Mouse (Mus musculus) liver, adult 2 months (tissue): ENCODE measurements around the gene Mogs. TPM values are rescaled to one million over a fixed set of nuclear protein-coding genes. Genes with fewer than 3 reads are reported as not detected.
A peak's percentile ranks its signal among the peaks of the same experiment; 100 is the strongest.

Source experiments
- DNase-seq: peaks from one replicate; pipeline ENCODE4 v3.0.0-alpha.2; 2011; ENCODE audit warnings: low read depth, low spot score; ENCODE audit errors: extremely low read depth
- H3K27ac ChIP-seq: fragments of 200-500 bp; replicated peaks from 2 replicates; pipeline ENCODE4 v1.5.1; 2012; ENCODE audit warnings: low read depth, mild to moderate bottlenecking, control low read depth, inconsistent platforms, low read length; ENCODE audit not compliant: insufficient read depth
- H3K27me3 ChIP-seq: fragments of 200-500 bp; 2 replicates; pipeline ENCODE4 v1.6.1; 2012; ENCODE audit warnings: mild to moderate bottlenecking, moderate library complexity, low read length, inconsistent platforms; ENCODE audit not compliant: control insufficient read depth, insufficient read depth
- H3K36me3 ChIP-seq: fragments of 200-500 bp; 2 replicates; pipeline ENCODE4 v1.6.1; 2012; ENCODE audit warnings: low read length, inconsistent platforms; ENCODE audit not compliant: control insufficient read depth, insufficient read depth
- H3K4me1 ChIP-seq: fragments of 200-500 bp; 2 replicates; pipeline ENCODE4 v1.6.1; 2011; ENCODE audit warnings: low read length; ENCODE audit not compliant: control insufficient read depth, insufficient read depth
- H3K4me3 ChIP-seq: fragments of 200-500 bp; 2 replicates; pipeline ENCODE4 v1.5.1; 2011; ENCODE audit warnings: low read depth, mild to moderate bottlenecking, control low read depth, low read length, moderate library complexity; ENCODE audit not compliant: insufficient read depth
- H3K79me2 ChIP-seq: fragments of 200-500 bp; 2 replicates; pipeline ENCODE4 v1.6.1; 2012; ENCODE audit warnings: inconsistent platforms, mild to moderate bottlenecking, low read length, moderate library complexity; ENCODE audit not compliant: control insufficient read depth, insufficient read depth
- H3K9ac ChIP-seq: fragments of 200-500 bp; 2 replicates; pipeline ENCODE4 v1.6.1; 2012; ENCODE audit warnings: low read depth, mild to moderate bottlenecking, control low read depth, inconsistent platforms, low read length
- CTCF ChIP-seq: fragments of 200-500 bp; IDR thresholded peaks from 2 replicates; pipeline ENCODE4 v1.5.1; 2011; ENCODE audit warnings: low read depth, low read length, control low read depth
- POLR2A ChIP-seq: fragments of 200-500 bp; IDR thresholded peaks from 2 replicates; pipeline ENCODE4 v1.6.1; 2011; ENCODE audit warnings: low read length, control low read depth; ENCODE audit not compliant: insufficient read depth; ENCODE audit errors: extremely low read depth
- WGBS: fragments of 180-500 bp; shearing (Covaris S2); methylation state at CpG from one replicate; pipeline ENCODE4 v1.1.7; 2018; 5-methylcytosine and 5-hydroxymethylcytosine counted together
- polyA plus RNA-seq: library from polyadenylated mRNA; depleted of rRNA; stranded (reverse); fragments of >200 nt; gene quantifications from 2 replicates; pipeline ENCODE4 v1.2.3, GENCODE M21; 2012
- total RNA-seq: library from RNA; depleted of rRNA; stranded (reverse); fragments of >200 nt; gene quantifications from 2 replicates; pipeline ENCODE4 v1.2.3, GENCODE M21; 2014

Gene Mogs
- total and polyA plus RNA-seq, 2 experiments: 28.2 to 66.1 TPM

DNA sequence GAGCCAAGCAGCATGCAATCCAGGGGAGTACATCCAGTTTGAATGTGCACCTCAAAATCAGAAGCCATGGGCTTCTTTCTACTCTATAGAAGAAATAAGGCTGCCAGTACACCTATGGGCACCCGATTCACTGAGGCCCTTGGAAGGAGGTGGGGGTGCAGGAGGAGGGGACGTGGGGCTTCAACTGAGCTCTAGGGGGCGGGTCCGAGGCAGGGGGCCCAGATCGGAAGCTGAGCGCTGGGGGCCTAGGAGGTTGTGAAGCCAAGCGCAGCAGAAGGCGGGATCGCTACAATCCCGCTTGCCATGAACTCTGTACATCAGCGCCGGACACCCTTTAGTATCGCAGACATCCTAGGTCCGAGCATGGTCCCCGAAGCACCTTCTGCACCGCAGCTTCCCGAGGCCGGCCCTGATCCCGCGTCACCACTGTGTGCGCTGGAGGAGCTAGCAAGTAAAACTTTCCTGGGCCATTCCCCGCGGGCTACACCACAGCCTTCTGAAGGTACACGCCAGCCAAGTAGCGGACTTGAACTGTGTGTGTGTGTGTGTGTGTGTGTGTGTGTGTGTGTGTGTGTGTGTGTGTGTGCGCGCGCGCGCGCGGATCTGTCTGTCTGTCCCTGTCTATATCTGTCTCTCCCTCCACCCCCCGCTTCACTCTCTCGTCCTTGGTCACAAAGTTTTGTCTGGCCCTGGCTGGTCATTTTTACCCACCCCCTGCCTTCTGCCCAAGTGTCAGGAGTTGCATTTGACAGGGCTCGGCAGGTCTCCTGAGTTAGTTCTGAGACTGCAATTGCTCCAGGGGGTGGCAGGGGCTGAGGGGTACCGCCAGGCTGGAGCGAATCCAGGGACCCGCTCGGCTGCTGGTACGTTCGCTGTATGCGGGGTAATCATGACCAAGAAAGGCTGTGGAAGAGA lies 28.9 kb upstream of the Mogs start, which contains the start of gene Lbx2:
TSS of gene Lbx2 (plus strand) at position 247 of the 915 bp plus-strand sequence.
- Histone ChIP-seq H3K36me3 (peaks cover 2% of the 10 kb centered on the region; the same call in 1 of the 2 replicates), H3K4me3 (peak within 1 kb of the TSS; percentile 66), H3K9ac (peak within 1 kb of the TSS; percentile 62), H3K79me2 (no peaks in the 10 kb centered on the region), H3K27me3 (peaks cover 5% of the 10 kb centered on the region), H3K27ac (peak within 1 kb of the TSS; percentile 40), H3K4me1 (no peaks in the 10 kb centered on the region)
- WGBS: 11% methylated on average over 42 of the region's 42 CpGs
- TF ChIP-seq CTCF (no peak), POLR2A (no peak)
- no peak for DNase-seq

GRCm38 (mm10) chr6:83087205-83087925 lies 27.9 kb upstream of the Mogs start:
- no peaks in the 10 kb centered on the region for H3K36me3 ChIP-seq
- DNase-seq: no peak
- H3K79me2 ChIP-seq: no peaks in the 10 kb centered on the region
- peak overlapping the region; percentile 40 for H3K27ac ChIP-seq
- H3K4me3 ChIP-seq: peak overlapping the region; percentile 66
- H3K4me1 ChIP-seq: no peaks in the 10 kb centered on the region
- 9% methylated on average over 47 of the region's 47 CpGs for WGBS
- TF ChIP-seq POLR2A: no peak
- no peak for TF ChIP-seq CTCF
- H3K9ac ChIP-seq: peak overlapping the region; percentile 62
- H3K27me3 ChIP-seq: peaks cover 5% of the 10 kb centered on the region

- H3K9ac ChIP-seq: peak overlapping the region; percentile 62
- no peak for DNase-seq
- peaks cover 5% of the 10 kb centered on the region for H3K27me3 ChIP-seq
- 29% methylated on average over 9 of the region's 9 CpGs for WGBS
- H3K27ac ChIP-seq: peak overlapping the region; percentile 40; the same call in 1 of the 2 replicates
- no peaks in the 10 kb centered on the region for H3K36me3 ChIP-seq
- peak overlapping the region; percentile 66 for H3K4me3 ChIP-seq
- TF ChIP-seq POLR2A (no peak), CTCF (no peak)
- no peaks in the 10 kb centered on the region for H3K79me2 ChIP-seq
- H3K4me1 ChIP-seq: no peaks in the 10 kb centered on the region
Measured at GRCm38 (mm10) chr6:83087926-83088260, 27.4 kb upstream of the Mogs start.

DNA sequence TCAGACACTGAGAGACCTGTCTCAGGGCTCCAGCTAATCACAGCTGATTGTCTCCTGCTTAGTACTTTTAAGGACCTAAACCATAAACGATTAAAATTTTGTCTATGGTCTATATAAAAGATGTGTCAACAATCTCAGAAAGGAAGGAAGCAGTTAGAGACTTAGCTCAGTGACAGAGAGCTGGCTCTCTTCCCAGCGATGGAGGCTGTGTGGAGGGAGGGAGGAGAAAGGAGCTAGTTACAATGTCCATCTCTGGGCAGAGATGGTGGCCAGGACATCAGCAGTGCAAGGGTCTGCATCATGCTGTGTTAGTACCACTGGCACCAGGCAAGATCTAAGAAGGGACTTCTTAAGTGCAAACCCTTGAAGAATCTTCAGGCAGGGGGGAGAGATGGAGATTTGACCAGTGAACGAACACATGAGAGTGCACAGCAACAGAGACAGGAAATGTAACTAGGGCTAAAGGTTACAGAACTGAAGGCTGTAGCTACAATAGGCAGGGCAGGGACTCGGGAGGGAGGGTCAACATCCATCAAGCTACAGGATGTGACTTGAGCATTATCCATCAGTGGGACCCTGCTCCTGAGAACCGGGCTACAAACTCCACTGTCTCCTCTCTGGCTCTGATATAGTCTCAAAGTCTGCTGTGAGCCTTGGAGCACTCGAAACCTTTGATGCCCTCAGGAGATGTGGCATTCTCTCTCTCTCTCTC lies 22.7 kb upstream of the Mogs start:
- no peak for DNase-seq
- 29% methylated on average over 6 of the region's 6 CpGs for whole genome bisulfite sequencing

GRCm38 (mm10) chr6:83095968-83096367 lies 19.3 kb upstream of the Mogs start:
- Histone ChIP-seq H3K36me3 (no peaks in the 10 kb centered on the region), H3K4me1 (no peaks in the 10 kb centered on the region), H3K4me3 (no peak overlapping the region), H3K27ac (no peak overlapping the region), H3K9ac (no peak overlapping the region), H3K27me3 (no peaks in the 10 kb centered on the region), H3K79me2 (no peaks in the 10 kb centered on the region)
- 81% methylated on average over 6 of the region's 6 CpGs for WGBS
- no peak for TF ChIP-seq POLR2A
- TF ChIP-seq CTCF: no peak
- DNase-seq: no peak

More for the DNA sequence above, 22.7 kb upstream of the Mogs start:
- Histone ChIP-seq H3K4me1 (no peaks in the 10 kb centered on the region), H3K4me3 (no peak overlapping the region), H3K79me2 (no peaks in the 10 kb centered on the region), H3K27ac (0 out of 2 replicates have a peak overlapping the region, but pooled peaks have one; percentile 11), H3K9ac (no peak overlapping the region), H3K27me3 (no peaks in the 10 kb centered on the region; the same call in 1 of the 2 replicates), H3K36me3 (no peaks in the 10 kb centered on the region)
- TF ChIP-seq CTCF (no peak), POLR2A (no peak)
